In the genomic region with DNA sequence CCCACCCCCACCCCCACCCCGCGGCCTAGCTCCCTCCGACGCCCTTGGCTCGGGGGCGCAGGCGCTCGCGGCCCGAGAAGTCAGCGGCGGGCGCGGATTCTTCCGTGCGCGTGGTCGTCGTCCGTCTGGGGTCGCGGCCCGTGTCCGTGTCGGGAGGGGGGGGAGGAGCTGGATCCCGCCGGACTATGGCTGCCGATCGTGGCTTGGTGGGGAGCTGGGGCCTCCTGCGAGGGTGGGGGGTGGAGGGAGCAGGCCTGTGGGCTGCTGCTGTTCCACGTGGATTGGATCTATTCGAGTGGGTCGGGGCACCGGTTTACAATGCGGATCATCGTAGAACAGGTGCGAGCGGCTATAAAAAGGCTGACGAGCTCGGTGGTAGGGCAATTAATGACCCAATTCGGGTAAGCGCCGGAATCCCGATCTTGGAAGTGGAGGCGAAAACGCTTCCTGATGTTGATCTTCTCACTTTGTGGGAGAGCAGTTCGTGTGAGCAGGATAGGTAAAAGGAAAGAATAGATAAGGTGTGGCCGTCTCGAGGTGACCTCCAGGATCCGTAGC, we compare ENCODE assay signal across 8 mouse cellular contexts. TPM values are rescaled to one million over a fixed set of nuclear protein-coding genes. Genes with fewer than 3 reads are reported as not detected.
DNase-seq lines count a peak whose midpoint lies in the region; ATAC-seq and TF ChIP-seq lines count a peak whose summit lies in the region.

No protein-coding gene starts in this region.

- no peak for TF ChIP-seq CTCF in layer of hippocampus, adult 2 months (conservative IDR thresholded peaks at IDR 0.05)
- TF ChIP-seq CTCF in embryonic fibroblast, embryonic 13.5 days (IDR thresholded peaks at IDR 0.05; ENCODE audit: borderline replicate concordance, insufficient read depth, low read length) = no peak

- H3K27ac ChIP-seq in layer of hippocampus, adult 2 months = peak overlapping the region; percentile 93
- H3K27ac ChIP-seq in embryonic fibroblast, embryonic 13.5 days (ENCODE audit: insufficient read depth, low read length) = no peak overlapping the region
- peak overlapping the region; percentile 97 for H3K27ac ChIP-seq in intestine, embryonic 14.5 days (ENCODE audit: low read depth)
- peak overlapping the region; percentile 87 for H3K27ac ChIP-seq in liver, embryonic 15.5 days (replicated peaks)

- H3K27me3 ChIP-seq in intestine, embryonic 14.5 days (replicated peaks; ENCODE audit: control insufficient read depth, insufficient read depth, low read length) = no peaks in the 10 kb centered on the region
- H3K27me3 ChIP-seq in liver, embryonic 15.5 days = no peaks in the 10 kb centered on the region

- H3K36me3 ChIP-seq in intestine, embryonic 14.5 days (ENCODE audit: control insufficient read depth, insufficient read depth, low read length) = peaks cover 7% of the 10 kb centered on the region; the same call in 1 of the 2 replicates
- peaks cover 17% of the 10 kb centered on the region for H3K36me3 ChIP-seq in liver, embryonic 15.5 days (replicated peaks)

- H3K9me3 ChIP-seq in intestine, embryonic 14.5 days (ENCODE audit: control insufficient read depth, low read length) = no peaks in the 10 kb centered on the region
- no peaks in the 10 kb centered on the region for H3K9me3 ChIP-seq in liver, embryonic 15.5 days (replicated peaks)

- ATAC-seq in intestine, embryonic 14.5 days (replicated peaks; ENCODE audit: low FRiP score, low TSS enrichment, low read depth) = 0 out of 2 replicates have a peak, but pooled peaks have one; percentile 3
- no peak for ATAC-seq in liver, embryonic 15.5 days (ENCODE audit: insufficient read depth)

- H3K9ac ChIP-seq in intestine, embryonic 14.5 days (ENCODE audit: low read length) = peak overlapping the region; percentile 81
- peak overlapping the region; percentile 73 for H3K9ac ChIP-seq in liver, embryonic 15.5 days

- 16% methylated on average over 27 of the region's 50 CpGs for WGBS in intestine, embryonic 14.5 days
- WGBS in liver, embryonic 15.5 days (ENCODE audit: insufficient replicate concordance) = 17% methylated on average over 47 of the region's 50 CpGs

- no peaks in the 10 kb centered on the region; the same call in 1 of the 2 replicates for H3K4me1 ChIP-seq in embryonic fibroblast, embryonic 13.5 days (ENCODE audit: control insufficient read depth, insufficient read depth, low read length)
- H3K4me1 ChIP-seq in intestine, embryonic 14.5 days (replicated peaks; ENCODE audit: control insufficient read depth, insufficient read depth, low read length) = peaks cover 4% of the 10 kb centered on the region; the same call in 1 of the 2 replicates
- peaks cover 14% of the 10 kb centered on the region for H3K4me1 ChIP-seq in liver, embryonic 15.5 days (replicated peaks)

- H3K4me3 ChIP-seq in layer of hippocampus, adult 2 months = peak overlapping the region; percentile 81
- peak overlapping the region; percentile 87 for H3K4me3 ChIP-seq in embryonic fibroblast, embryonic 13.5 days (ENCODE audit: insufficient read depth, low read length)
- peak overlapping the region; percentile 61 for H3K4me3 ChIP-seq in intestine, embryonic 14.5 days (ENCODE audit: low read depth, low read length)
- peak overlapping the region; percentile 74 for H3K4me3 ChIP-seq in liver, embryonic 15.5 days (replicated peaks)

- DNase-seq in layer of hippocampus, adult 2 months (ENCODE audit: low spot score in 2 of 2) = no peak
- DNase-seq in layer of hippocampus, adult 11-12 months (ENCODE audit: low spot score) = no peak
- DNase-seq in ZHBTc4 (ENCODE audit: low read depth, low spot score) = peak; percentile 59
- DNase-seq in intestine, embryonic 14.5 days (ENCODE audit: low spot score) = peak; percentile 64
- DNase-seq in retina, postnatal 7 days (ENCODE audit: low read depth, low spot score) = peak; percentile 14
- DNase-seq in thymus, postnatal 0 days (ENCODE audit: low spot score) = no peak

- peak overlapping the region; percentile 53 for H3K4me2 ChIP-seq in intestine, embryonic 14.5 days (ENCODE audit: low read length)
- H3K4me2 ChIP-seq in liver, embryonic 15.5 days = peak overlapping the region; percentile 76

- TF ChIP-seq POLR2A in embryonic fibroblast, embryonic 13.5 days (IDR thresholded peaks at IDR 0.05; ENCODE audit: low read depth, low read length) = no peak

RNA-seq across cellular contexts. Expression of a gene that starts 0.8 kb away (rescaled TPM):
- 100 to 1,000 TPM; 157 to 166 TPM for total RNA-seq in layer of hippocampus, adult 2 months (2021)
- polyA plus RNA-seq in embryonic fibroblast, embryonic 13.5 days (2011; ENCODE audit: insufficient read length, low read depth, missing spikeins) = 343 and 367 TPM in 2 replicates
- polyA plus RNA-seq in intestine, embryonic 14.5 days (2014; fragmentation: Nextera tagmentation; extraction: Ambion mirVana) = 648 and 671 TPM in 2 replicates
- polyA plus RNA-seq in liver, embryonic 15.5 days (2015; fragmentation: Nextera tagmentation; extraction: Ambion mirVana) = 250 and 289 TPM in 2 replicates
- polyA plus RNA-seq in thymus, postnatal 0 days (2015; fragmentation: Nextera tagmentation; extraction: Ambion mirVana) = 367 and 379 TPM in 2 replicates

Comparison
In these comparisons a context has a peak if more than half of its experiments do, and no peak if none do; other contexts are left out.
1. DNase-seq: peak in ZHBTc4 (single experiment), intestine, embryonic 14.5 days (single experiment) and retina, postnatal 7 days (single experiment); none in layer of hippocampus, adult 2 months (0 of 2), layer of hippocampus, adult 11-12 months (single experiment) and thymus, postnatal 0 days (single experiment).
2. Peak in every context shown above with its lines, with median percentiles within 50 percentile points of each other: H3K4me3 ChIP-seq.